Mouse (Mus musculus) adrenal gland, adult (tissue): ENCODE results near the gene Ptp4a2.
"Not testable (repeated sequence)": the region's sequence is repeated elsewhere in the genome, so short reads cannot be mapped to it uniquely, and the experiment has no call there.

Experiments
- DNase-seq, 2 experiments: peaks; one replicate each; pipeline ENCODE4 v3.0.0; 2022 to 2023; ENCODE audit warnings: low spot score in 1 of 2; ENCODE audit not compliant: inconsistent age in 2 of 2

The Ptp4a2 gene

DNA sequence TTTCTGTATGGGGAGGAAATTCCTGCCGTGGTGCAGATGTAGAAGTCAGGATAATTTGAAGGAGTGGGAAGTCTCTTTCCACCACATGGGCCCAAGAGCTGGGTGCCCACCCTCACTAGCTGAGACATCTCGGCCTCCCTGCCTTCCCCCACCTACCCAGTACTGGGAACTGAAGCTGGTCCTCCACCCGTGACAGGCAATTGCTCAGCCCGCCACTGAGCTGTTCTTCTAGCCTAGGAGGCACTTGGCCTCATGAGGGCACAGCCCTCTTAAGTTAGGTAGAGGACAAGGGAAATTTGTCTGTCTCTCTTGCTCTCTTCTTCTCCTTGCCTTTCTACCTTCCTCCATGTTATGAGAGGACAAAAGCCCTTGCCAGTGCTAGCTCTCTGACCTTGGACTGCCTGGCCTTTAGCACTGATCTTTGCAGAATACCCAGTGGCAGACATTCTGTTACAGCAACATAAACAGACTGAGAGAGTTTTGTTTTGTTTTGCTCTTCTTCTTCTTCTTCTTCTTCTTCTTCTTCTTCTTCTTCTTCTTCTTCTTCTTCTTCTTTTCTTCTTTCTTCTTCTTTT lies 68.3 kb downstream of the Ptp4a2 start:
- peak in 1 of 2 experiments; percentile 51 for DNase-seq

- no peak for DNase-seq
Observed at GRCm38 (mm10) chr4:129880615-129881014, 69.6 kb downstream of the Ptp4a2 start.

DNA sequence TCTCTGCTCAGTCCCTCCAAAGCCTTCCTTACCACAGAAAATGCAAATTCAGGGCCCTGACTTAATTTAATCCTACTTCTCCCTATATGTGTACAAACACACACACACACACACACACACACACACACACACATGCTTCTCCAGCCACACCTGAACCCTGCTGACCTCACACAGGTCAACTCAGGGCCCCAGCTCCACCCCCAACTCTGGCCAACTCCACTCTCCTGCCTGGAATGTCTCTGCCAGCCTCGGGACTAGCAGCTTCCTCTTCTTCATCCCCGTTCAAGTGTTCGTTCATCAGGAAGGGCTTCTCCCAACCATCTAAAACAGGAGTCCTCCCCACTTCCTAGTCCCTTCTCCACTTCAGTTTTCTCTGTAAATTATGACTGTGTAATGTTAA lies 70.6 kb downstream of the Ptp4a2 start:
- DNase-seq = no peak

- DNase-seq = peak; percentile 45 to 74
Observed at GRCm38 (mm10) chr4:129882555-129883293, 71.7 kb downstream of the Ptp4a2 start.

DNA sequence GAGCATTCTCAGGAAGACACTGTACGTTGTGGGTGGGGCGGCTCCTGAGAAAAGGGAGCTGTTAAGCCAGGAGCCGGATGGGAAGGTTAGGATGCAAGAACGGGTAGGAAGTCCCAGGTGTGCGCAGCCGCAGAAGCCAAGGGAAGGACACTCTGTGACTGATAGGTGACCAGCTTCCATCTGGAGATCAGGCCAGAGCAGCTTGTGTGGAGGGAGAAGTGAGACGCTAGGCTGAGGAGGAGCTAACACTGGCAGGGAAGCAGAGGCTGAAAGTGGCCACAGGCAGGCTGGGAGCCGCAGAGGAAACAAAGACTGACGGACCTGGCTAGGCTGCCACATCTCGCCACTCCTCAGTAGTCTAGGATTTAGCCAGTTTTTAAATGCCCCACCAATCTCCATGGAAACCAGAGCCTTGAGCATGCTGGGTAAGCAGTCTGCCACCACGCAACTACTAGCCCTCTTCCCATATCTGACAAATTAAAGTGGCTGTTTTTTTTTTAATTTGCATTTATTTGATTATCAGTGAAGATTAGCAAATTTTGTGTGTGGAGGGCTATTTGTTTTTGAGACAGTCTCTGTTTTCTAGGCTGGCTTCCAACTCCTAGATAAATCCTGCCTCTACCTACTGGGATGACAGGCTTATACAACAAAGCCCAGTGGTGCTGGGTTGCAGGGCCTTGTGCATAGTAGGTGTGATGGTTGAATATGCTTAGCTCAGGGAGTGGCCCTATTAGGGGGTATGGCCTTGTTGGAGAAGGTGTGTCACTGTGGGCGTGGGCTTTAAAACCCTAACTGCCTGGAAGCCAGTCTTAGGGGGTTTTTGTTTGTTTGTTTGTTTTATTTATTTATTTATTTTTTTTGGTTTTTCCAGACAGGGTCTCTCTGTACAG lies 73.3 kb downstream of the Ptp4a2 start:
- peak in 1 of 2 experiments; percentile 46 for DNase-seq

DNA sequence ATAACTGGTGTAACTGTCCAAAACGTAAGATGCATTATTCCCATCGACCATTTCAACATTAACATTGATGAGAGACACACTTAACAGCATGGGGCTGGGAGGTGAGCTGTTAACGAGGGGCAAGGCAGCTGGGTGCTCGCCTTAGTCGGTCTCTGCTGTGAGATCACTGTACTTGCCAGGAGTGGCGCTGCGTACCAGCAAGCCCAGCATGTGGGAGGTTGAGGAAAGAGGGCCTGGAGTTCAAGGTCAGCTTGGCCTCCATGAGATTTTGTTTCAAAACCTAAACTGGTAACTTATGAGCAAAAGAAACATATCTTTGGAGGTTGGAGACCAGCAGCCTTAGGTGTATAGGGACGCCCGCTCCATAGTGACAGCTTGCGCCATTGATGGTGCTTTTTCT lies 78.6 kb downstream of the Ptp4a2 start:
- DNase-seq = no peak

DNA sequence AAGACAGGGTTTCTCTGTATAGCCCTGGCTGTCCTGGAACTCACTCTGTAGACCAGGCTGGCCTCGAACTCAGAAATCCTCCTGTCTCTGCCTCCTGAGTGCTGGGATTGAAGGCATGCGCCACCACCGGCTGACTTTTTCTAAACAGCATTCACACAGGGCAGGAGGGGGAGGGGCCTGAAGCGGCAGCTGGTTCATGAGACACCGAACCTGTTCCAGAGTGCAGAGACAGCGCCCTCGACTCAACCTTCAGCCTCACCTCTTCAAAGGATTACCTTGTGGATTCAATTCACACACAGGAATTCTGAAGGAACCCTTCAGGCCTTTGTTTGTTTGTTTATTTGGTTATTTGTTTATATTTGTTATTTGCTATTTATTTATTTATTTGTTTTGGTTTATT lies 79.1 kb downstream of the Ptp4a2 start:
- DNase-seq = no peak

DNA sequence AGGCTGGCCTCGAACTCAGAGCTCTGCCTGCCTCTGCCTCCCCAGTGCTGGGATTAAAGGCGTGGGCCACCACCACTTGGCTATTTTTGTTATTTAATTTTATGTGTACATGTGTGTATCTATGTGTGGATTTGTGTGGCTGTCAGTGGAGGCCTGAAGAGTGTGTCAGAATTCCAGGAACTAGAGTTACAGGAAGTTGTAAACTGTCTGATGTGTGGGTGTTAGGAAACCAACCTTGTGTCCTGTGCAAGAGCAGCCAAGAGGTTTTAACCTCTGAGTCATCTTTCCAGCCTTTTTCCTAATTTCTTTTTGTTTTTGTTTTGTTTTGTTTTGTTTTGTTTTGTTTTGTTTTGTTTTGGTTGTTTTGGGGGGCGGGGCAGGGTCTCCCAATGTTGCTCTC lies 83.8 kb downstream of the Ptp4a2 start:
- peak in 1 of 2 experiments; percentile 47 for DNase-seq

DNA sequence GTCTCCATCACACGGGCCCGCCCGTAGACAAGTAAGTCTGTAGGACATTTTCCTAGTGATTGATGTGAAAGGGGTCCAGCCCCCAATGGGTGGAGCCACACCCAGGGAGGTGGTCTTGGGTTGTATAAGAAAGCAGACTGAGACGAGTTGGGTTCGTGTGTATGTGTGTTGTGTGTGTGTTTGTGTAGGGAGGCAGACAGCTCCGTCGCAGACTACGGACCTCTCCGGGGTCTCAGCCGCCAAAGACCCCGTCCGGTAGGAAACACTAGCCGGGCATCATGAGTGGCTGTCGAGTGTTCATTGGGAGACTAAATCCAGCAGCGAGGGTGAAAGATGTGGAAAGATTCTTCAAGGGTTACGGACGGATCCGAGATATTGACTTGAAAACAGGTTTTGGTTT lies 87.8 kb downstream of the Ptp4a2 start:
- not testable (repeated sequence) for DNase-seq
